Mouse (Mus musculus) brain, embryonic 14.5 days (tissue): ENCODE measurements around the gene Ric1.

Experiments used
- CTCF ChIP-seq: fragments of 200-500 bp; IDR thresholded peaks from 2 replicates; pipeline ENCODE4 v1.5.1; 2012; ENCODE audit warnings: inconsistent platforms, mild to moderate bottlenecking, moderate library complexity, borderline replicate concordance; ENCODE audit not compliant: insufficient read depth, insufficient read length; ENCODE audit errors: extremely low read depth
- POLR2A ChIP-seq: fragments of 200-500 bp; IDR thresholded peaks from 2 replicates; pipeline ENCODE4 v1.6.1; 2012; ENCODE audit warnings: mild to moderate bottlenecking, inconsistent platforms, borderline replicate concordance; ENCODE audit not compliant: poor library complexity, insufficient read depth, insufficient read length, severe bottlenecking; ENCODE audit errors: extremely low read depth

- TF ChIP-seq CTCF (no peak), POLR2A (no peak)
Measured at GRCm38 (mm10) chr19:29642211-29642610, 120.1 kb downstream of the Ric1 start.
